Mouse (Mus musculus): ENCODE data around the gene Mrps23.
"Not testable (repeated sequence)": the region's sequence is repeated elsewhere in the genome, so short reads cannot be mapped to it uniquely, and the experiment has no call there.

Gene Mrps23

GRCm38 (mm10) chr11:88198223-88198622, 6.0 kb upstream of the Mrps23 start:
- in situ Hi-C loops (cut with MboI; ENCODE audit: low pct_unique_long_range_greater_than_20kb in 1 of 2, low sequenced_read_pairs in 2 of 2, unreplicated experiment in 1 of 2): loop anchor here (5.0 kb wide), 2 partner anchors 141 to 231 kb away; no protein-coding TSS in a partner anchor

GRCm38 (mm10) chr11:88201172-88201571, 3.0 kb upstream of the Mrps23 start:
- in situ Hi-C loops (cut with MboI; ENCODE audit: low pct_unique_long_range_greater_than_20kb in 1 of 2, low sequenced_read_pairs in 2 of 2, unreplicated experiment in 1 of 2): loop anchor here (5.0 kb wide), 2 partner anchors 144 to 234 kb away; no protein-coding TSS in a partner anchor

- in situ Hi-C loops (cut with MboI; ENCODE audit: low pct_unique_long_range_greater_than_20kb in 1 of 2, low sequenced_read_pairs in 2 of 2, unreplicated experiment in 1 of 2): loop anchor here (5.0 kb wide), 2 partner anchors 145 to 235 kb away; no protein-coding TSS in a partner anchor
These were observed 2.1 kb upstream of the Mrps23 start for GRCm38 (mm10) chr11:88202077-88202476.

- in situ Hi-C loops (cut with MboI; ENCODE audit: low pct_unique_long_range_greater_than_20kb in 1 of 2, low sequenced_read_pairs in 2 of 2, unreplicated experiment in 1 of 2): loop anchor here (5.0 kb wide), 2 partner anchors 147 to 237 kb away; no protein-coding TSS in a partner anchor
These were observed 593 bp downstream of the Mrps23 start for GRCm38 (mm10) chr11:88204593-88205368.

GRCm38 (mm10) chr11:88206576-88206975, 2.4 kb downstream of the Mrps23 start:
- in situ Hi-C loops (cut with MboI; ENCODE audit: low pct_unique_long_range_greater_than_20kb in 1 of 2, low sequenced_read_pairs in 2 of 2, unreplicated experiment in 1 of 2): not testable (repeated sequence)

GRCm38 (mm10) chr11:88207697-88208096, 3.5 kb downstream of the Mrps23 start:
- in situ Hi-C loops (cut with MboI; ENCODE audit: low pct_unique_long_range_greater_than_20kb in 1 of 2, low sequenced_read_pairs in 2 of 2, unreplicated experiment in 1 of 2): no loop called here

- in situ Hi-C loops (cut with MboI; ENCODE audit: low pct_unique_long_range_greater_than_20kb in 1 of 2, low sequenced_read_pairs in 2 of 2, unreplicated experiment in 1 of 2): loop anchor here in 1 of 2 experiments (5.0 kb wide), 1 partner anchor 45 kb away; no protein-coding TSS in a partner anchor
These were observed 7.8 kb downstream of the Mrps23 start for GRCm38 (mm10) chr11:88211824-88212582.

- in situ Hi-C loops (cut with MboI; ENCODE audit: low pct_unique_long_range_greater_than_20kb in 1 of 2, low sequenced_read_pairs in 2 of 2, unreplicated experiment in 1 of 2): loop anchor here in 1 of 2 experiments (5.0 kb wide), 1 partner anchor 44 kb away; no protein-coding TSS in a partner anchor
These were observed 9.6 kb downstream of the Mrps23 start for GRCm38 (mm10) chr11:88213757-88214156.

GRCm38 (mm10) chr11:88214881-88215831, 11.0 kb downstream of the Mrps23 start:
- in situ Hi-C loops (cut with MboI; ENCODE audit: low pct_unique_long_range_greater_than_20kb in 1 of 2, low sequenced_read_pairs in 2 of 2, unreplicated experiment in 1 of 2): loop anchor here in 1 of 2 experiments (5.0 kb wide), 1 partner anchor 42 kb away; no protein-coding TSS in a partner anchor

- in situ Hi-C loops (cut with MboI; ENCODE audit: low pct_unique_long_range_greater_than_20kb in 1 of 2, low sequenced_read_pairs in 2 of 2, unreplicated experiment in 1 of 2): no loop called here
These were observed 12.1 kb downstream of the Mrps23 start for GRCm38 (mm10) chr11:88216231-88216685.

GRCm38 (mm10) chr11:88218155-88218554, 14.0 kb downstream of the Mrps23 start:
- in situ Hi-C loops (cut with MboI; ENCODE audit: low pct_unique_long_range_greater_than_20kb in 1 of 2, low sequenced_read_pairs in 2 of 2, unreplicated experiment in 1 of 2): no loop called here

GRCm38 (mm10) chr11:88218586-88218985, 14.4 kb downstream of the Mrps23 start:
- in situ Hi-C loops (cut with MboI; ENCODE audit: low pct_unique_long_range_greater_than_20kb in 1 of 2, low sequenced_read_pairs in 2 of 2, unreplicated experiment in 1 of 2): no loop called here

- in situ Hi-C loops (cut with MboI; ENCODE audit: low pct_unique_long_range_greater_than_20kb in 1 of 2, low sequenced_read_pairs in 2 of 2, unreplicated experiment in 1 of 2): no loop called here
These were observed 17.8 kb downstream of the Mrps23 start for GRCm38 (mm10) chr11:88221929-88222475.

GRCm38 (mm10) chr11:88227001-88227957, 23.1 kb downstream of the Mrps23 start:
- in situ Hi-C loops (cut with MboI; ENCODE audit: low pct_unique_long_range_greater_than_20kb in 1 of 2, low sequenced_read_pairs in 2 of 2, unreplicated experiment in 1 of 2): no loop called here

GRCm38 (mm10) chr11:88231213-88231790, 27.1 kb downstream of the Mrps23 start:
- in situ Hi-C loops (cut with MboI; ENCODE audit: low pct_unique_long_range_greater_than_20kb in 1 of 2, low sequenced_read_pairs in 2 of 2, unreplicated experiment in 1 of 2): no loop called here
